Mouse (Mus musculus) heart, postnatal 0 days (tissue): ENCODE data around the gene Mxd3. TPM values are rescaled to one million over a fixed set of nuclear protein-coding genes. Genes with fewer than 3 reads are reported as not detected.
A peak's percentile ranks its signal among the peaks of the same experiment; 100 is the strongest.

ENCODE experiments used
- ATAC-seq: fragments of 200-750 bp; cut with Nextera tagmentation; 2 replicates; pipeline ENCODE4 v1.8.0; 2017; ENCODE audit warnings: low read depth, moderate number of reproducible peaks, moderate library complexity; ENCODE audit not compliant: insufficient read depth
- DNase-seq: peaks from one replicate; pipeline ENCODE4 v3.0.0-alpha.2; 2016; ENCODE audit warnings: low spot score
- H3K27ac ChIP-seq: fragments of 300-500 bp; sonication (generic); 2 replicates; pipeline ENCODE4 v1.5.1; 2014; ENCODE audit warnings: low read depth, mild to moderate bottlenecking
- H3K27me3 ChIP-seq: fragments of 300-500 bp; sonication (generic); 2 replicates; pipeline ENCODE4 v1.6.1; 2014; ENCODE audit warnings: low read length, mixed read lengths; ENCODE audit not compliant: control insufficient read depth, insufficient read depth
- H3K36me3 ChIP-seq: fragments of 300-500 bp; sonication (generic); replicated peaks from 2 replicates; pipeline ENCODE4 v1.6.1; 2014; ENCODE audit warnings: low read length, mixed read lengths; ENCODE audit not compliant: control insufficient read depth, insufficient read depth
- H3K4me1 ChIP-seq: fragments of 300-500 bp; sonication (generic); 2 replicates; pipeline ENCODE4 v1.6.1; 2014; ENCODE audit warnings: antibody characterized with exemption; ENCODE audit not compliant: control insufficient read depth, insufficient read depth
- H3K4me2 ChIP-seq: fragments of 300-500 bp; sonication (generic); 2 replicates; pipeline ENCODE4 v1.6.1; 2014; ENCODE audit warnings: low read depth, mild to moderate bottlenecking, low read length, moderate library complexity
- H3K4me3 ChIP-seq: fragments of 300-500 bp; sonication (generic); 2 replicates; pipeline ENCODE4 v1.5.1; 2014; ENCODE audit warnings: low read depth, low read length
- H3K9ac ChIP-seq: fragments of 300-500 bp; sonication (generic); replicated peaks from 2 replicates; pipeline ENCODE4 v1.6.1; 2014; ENCODE audit warnings: low read depth, low read length, mixed read lengths
- H3K9me3 ChIP-seq: fragments of 300-500 bp; sonication (generic); replicated peaks from 2 replicates; pipeline ENCODE4 v1.6.1; 2016; ENCODE audit warnings: low read length; ENCODE audit not compliant: control insufficient read depth
- CTCF ChIP-seq: IDR thresholded peaks from 2 replicates; pipeline ENCODE4 v1.5.1; 2016; ENCODE audit warnings: antibody characterized with exemption, control low read depth, low read depth
- EP300 ChIP-seq: IDR thresholded peaks from 2 replicates; pipeline ENCODE4 v1.6.1; 2016; ENCODE audit warnings: antibody characterized with exemption, low read depth
- WGBS: fragments of 180-500 bp; shearing (Covaris S2); extraction: QIAGEN DNeasy Blood & Tissue Kit; methylation state at CpG from one replicate; pipeline ENCODE4 v1.1.7; 2014; 5-methylcytosine and 5-hydroxymethylcytosine counted together
- polyA plus RNA-seq: library from polyadenylated mRNA; unstranded; fragments of >200 nt; fragmentation: Nextera tagmentation; extraction: Ambion mirVana; gene quantifications from 2 replicates; pipeline ENCODE4 v1.2.1, GENCODE M21; 2015
- total RNA-seq: library from RNA; depleted of rRNA; stranded (reverse); fragments of >200 nt; gene quantifications from 2 replicates; pipeline ENCODE4 v1.2.3, GENCODE M21; 2014; ENCODE audit warnings: low replicate concordance

Gene Mxd3
- total and polyA plus RNA-seq, 2 experiments from 2014 or later: 8.6 to 33.1 TPM

- no peak for ATAC-seq
Observed at GRCm38 (mm10) chr13:55338131-55339054, 8.8 kb upstream of the Mxd3 start.

GRCm38 (mm10) chr13:55337341-55337975 lies 7.8 kb upstream of the Mxd3 start:
- WGBS: 70% methylated on average over 10 of the region's 10 CpGs
- no peaks in the 10 kb centered on the region for H3K36me3 ChIP-seq
- H3K27me3 ChIP-seq: no peaks in the 10 kb centered on the region
- no peak overlapping the region for H3K9ac ChIP-seq
- H3K4me2 ChIP-seq: no peak overlapping the region
- DNase-seq: no peak
- TF ChIP-seq EP300 (no peak), CTCF (no peak)
- no peaks in the 10 kb centered on the region for H3K9me3 ChIP-seq
- ATAC-seq: no peak
- no peak overlapping the region for H3K4me3 ChIP-seq
- no peak overlapping the region for H3K27ac ChIP-seq
- H3K4me1 ChIP-seq: no peaks in the 10 kb centered on the region

More at GRCm38 (mm10) chr13:55338131-55339054, 8.8 kb upstream of the Mxd3 start:
- Histone ChIP-seq H3K27ac (no peak overlapping the region), H3K9me3 (no peaks in the 10 kb centered on the region), H3K9ac (no peak overlapping the region), H3K36me3 (no peaks in the 10 kb centered on the region), H3K27me3 (no peaks in the 10 kb centered on the region), H3K4me3 (no peak overlapping the region), H3K4me1 (no peaks in the 10 kb centered on the region), H3K4me2 (no peak overlapping the region)
- 46% methylated on average over 12 of the region's 12 CpGs for WGBS
- no peak for TF ChIP-seq CTCF
- TF ChIP-seq EP300: no peak
- no peak for DNase-seq

GRCm38 (mm10) chr13:55335701-55336100 lies 6.1 kb upstream of the Mxd3 start:
- TF ChIP-seq EP300 (no peak), CTCF (no peak)
- H3K27me3 ChIP-seq: no peaks in the 10 kb centered on the region

GRCm38 (mm10) chr13:55332331-55332730 lies 2.7 kb upstream of the Mxd3 start:
- H3K9me3 ChIP-seq: no peaks in the 10 kb centered on the region
- no peak overlapping the region for H3K4me3 ChIP-seq
- peaks cover 20% of the 10 kb centered on the region for H3K4me1 ChIP-seq
- H3K36me3 ChIP-seq: no peaks in the 10 kb centered on the region
- H3K9ac ChIP-seq: no peak overlapping the region
- ATAC-seq (no peak), DNase-seq (no peak)
- no peak for TF ChIP-seq EP300
- TF ChIP-seq CTCF: no peak
- H3K4me2 ChIP-seq: no peak overlapping the region
- H3K27ac ChIP-seq: no peak overlapping the region
- WGBS: 59% methylated on average over 3 of the region's 3 CpGs
- no peaks in the 10 kb centered on the region for H3K27me3 ChIP-seq

More at GRCm38 (mm10) chr13:55335701-55336100, 6.1 kb upstream of the Mxd3 start:
- DNase-seq (no peak), ATAC-seq (no peak)
- 73% methylated on average over 4 of the region's 4 CpGs for WGBS
- Histone ChIP-seq H3K9me3 (no peaks in the 10 kb centered on the region), H3K4me3 (no peak overlapping the region), H3K27ac (no peak overlapping the region), H3K9ac (no peak overlapping the region), H3K4me2 (no peak overlapping the region), H3K4me1 (no peaks in the 10 kb centered on the region), H3K36me3 (no peaks in the 10 kb centered on the region)

- Histone ChIP-seq H3K27me3 (no peaks in the 10 kb centered on the region), H3K36me3 (peaks cover 5% of the 10 kb centered on the region), H3K9me3 (no peaks in the 10 kb centered on the region), H3K4me3 (peak overlapping the region; percentile 73), H3K4me2 (peak overlapping the region; percentile 90), H3K4me1 (peaks cover 20% of the 10 kb centered on the region), H3K27ac (peak overlapping the region; percentile 85), H3K9ac (peak overlapping the region; percentile 59)
- TF ChIP-seq CTCF (peak; percentile 38), EP300 (no peak)
- ATAC-seq: no peak
- no peak for DNase-seq
- 47% methylated on average over 14 of the region's 14 CpGs for WGBS
Observed at GRCm38 (mm10) chr13:55330567-55331400, 1.2 kb upstream of the Mxd3 start.
